Mouse (Mus musculus): ENCODE data around the gene Tnfsf9.

- TF ChIP-seq TAL1 (IDR thresholded peaks at IDR 0.05; ENCODE audit: low read length) (no peak), GATA1 (IDR thresholded peaks at IDR 0.05; ENCODE audit: low read length) (no peak)
These were observed 26.8 kb upstream of the Tnfsf9 start, which contains the start of gene Dennd1c for GRCm38 (mm10) chr17:57078336-57078735.
